ENCODE assay signal across 10 mouse cellular contexts in the genomic region with DNA sequence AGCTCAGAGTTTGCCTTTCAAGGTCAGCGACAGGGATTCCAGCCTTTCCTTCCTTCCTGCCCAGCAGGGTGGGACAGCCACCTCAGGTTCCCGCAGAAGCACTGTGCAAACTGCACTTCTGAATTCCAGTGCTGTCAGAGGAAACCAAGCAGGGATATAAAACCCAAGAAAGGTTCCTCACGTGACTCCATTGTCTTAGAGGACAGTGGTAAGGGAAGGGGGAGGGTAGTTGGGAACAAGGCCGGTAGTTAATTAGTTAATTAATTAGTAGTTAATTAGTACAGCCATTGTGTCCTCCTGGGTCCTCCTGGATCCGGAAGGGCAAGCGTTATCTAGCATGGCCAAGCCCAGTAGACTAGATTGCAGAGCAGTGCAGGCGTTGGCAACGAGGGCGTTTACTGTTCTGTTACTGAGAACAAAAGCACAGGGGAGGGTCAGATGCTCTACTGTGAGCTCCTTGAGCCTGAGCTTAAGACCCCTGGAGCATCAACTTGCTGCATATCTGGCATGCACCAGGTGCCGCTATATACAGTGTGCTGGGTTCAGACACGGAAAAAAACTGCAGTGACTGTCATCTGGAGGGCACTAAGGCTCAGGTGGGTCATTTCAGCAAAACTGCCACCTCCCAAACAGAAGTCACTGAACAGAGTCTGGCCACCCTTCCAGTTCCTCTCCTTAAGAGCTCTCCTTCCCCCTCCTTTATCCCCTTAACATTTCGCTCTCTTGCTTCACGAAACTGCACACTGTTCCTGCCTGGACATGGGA.
A peak's percentile ranks its signal among the peaks of the same experiment; 100 is the strongest.
DNase-seq lines count a peak whose midpoint lies in the region; ATAC-seq and TF ChIP-seq lines count a peak whose summit lies in the region.
"Had no signal": no experiment of that assay in that cellular context is flagged by ENCODE, and none has a peak within 500 bp of the region (broad histone marks: within the 10 kb centered on the region; RNA-seq: fewer than 3 reads in every experiment).

No protein-coding gene starts in this region.

- H3K4me2 ChIP-seq in heart, embryonic 13.5 days = peak overlapping the region; percentile 31

- H3K4me3 ChIP-seq in heart, adult 2 months = no peak overlapping the region
- H3K4me3 ChIP-seq in heart, embryonic 13.5 days = peak overlapping the region; percentile 14; the same call in 1 of the 2 replicates
- no peak overlapping the region for H3K4me3 ChIP-seq in limb, embryonic 10.5 days
- peak overlapping the region; percentile 10; the same call in 1 of the 2 replicates for H3K4me3 ChIP-seq in small intestine, adult 2 months (ENCODE audit: low read depth, low read length)
- H3K4me3 ChIP-seq: erythroblast, embryonic 14.5 days had no signal

- no peaks in the 10 kb centered on the region for H3K36me3 ChIP-seq in heart, adult 2 months (ENCODE audit: control insufficient read depth, insufficient read depth, low read length)
- H3K36me3 ChIP-seq in heart, embryonic 13.5 days = peaks cover 53% of the 10 kb centered on the region
- H3K36me3 ChIP-seq in limb, embryonic 10.5 days = peaks cover 39% of the 10 kb centered on the region
- no peaks in the 10 kb centered on the region for H3K36me3 ChIP-seq in small intestine, adult 2 months (ENCODE audit: control insufficient read depth, insufficient read depth, low read length)

- H3K4me1 ChIP-seq in heart, adult 2 months (ENCODE audit: control insufficient read depth, insufficient read depth, low read length) = peaks cover 10% of the 10 kb centered on the region
- peaks cover 57% of the 10 kb centered on the region for H3K4me1 ChIP-seq in heart, embryonic 13.5 days
- H3K4me1 ChIP-seq in limb, embryonic 10.5 days = peaks cover 12% of the 10 kb centered on the region
- peaks cover 43% of the 10 kb centered on the region for H3K4me1 ChIP-seq in small intestine, adult 2 months (ENCODE audit: control insufficient read depth, insufficient read depth, insufficient read length, low read length)

- TF ChIP-seq EP300 in heart, adult 2 months (IDR thresholded peaks at IDR 0.05; ENCODE audit: insufficient read depth, low read depth, low read length) = 0 out of 2 replicates have a peak, but pooled peaks have one; percentile 10

- no peak overlapping the region for H3K9ac ChIP-seq in heart, adult 2 months (ENCODE audit: low read depth, low read length)
- H3K9ac ChIP-seq in heart, embryonic 13.5 days = peak overlapping the region; percentile 52

- no peaks in the 10 kb centered on the region for H3K9me3 ChIP-seq in heart, embryonic 13.5 days
- H3K9me3 ChIP-seq in limb, embryonic 10.5 days (replicated peaks) = no peaks in the 10 kb centered on the region

- no peaks in the 10 kb centered on the region for H3K79me2 ChIP-seq in heart, adult 2 months (replicated peaks; ENCODE audit: control insufficient read depth, insufficient read depth, low read length)

- WGBS in heart, adult 2 months = 35% methylated on average over 13 of the region's 13 CpGs
- 34% methylated on average over 13 of the region's 13 CpGs for WGBS in heart, embryonic 13.5 days
- WGBS in limb, embryonic 10.5 days = 51% methylated on average over 13 of the region's 13 CpGs
- WGBS in small intestine, adult 2 months = 26% methylated on average over 13 of the region's 13 CpGs

- TF ChIP-seq CTCF in heart, adult 2 months (IDR thresholded peaks at IDR 0.05) = no peak
- no peak for TF ChIP-seq CTCF in small intestine, adult 2 months (IDR thresholded peaks at IDR 0.05; ENCODE audit: extremely low read depth, insufficient read length, insufficient replicate concordance, low read depth, low read length)

- ATAC-seq in heart, embryonic 13.5 days (ENCODE audit: extremely low read depth, insufficient number of reproducible peaks, low FRiP score, low TSS enrichment) = no peak

- H3K27me3 ChIP-seq in heart, adult 2 months (ENCODE audit: control insufficient read depth, insufficient read depth, low read length) = no peaks in the 10 kb centered on the region
- H3K27me3 ChIP-seq in heart, embryonic 13.5 days (replicated peaks) = no peaks in the 10 kb centered on the region
- no peaks in the 10 kb centered on the region for H3K27me3 ChIP-seq in limb, embryonic 10.5 days (ENCODE audit: low read depth, poor library complexity, severe bottlenecking)
- H3K27me3 ChIP-seq in small intestine, adult 2 months (ENCODE audit: control insufficient read depth, insufficient read depth, low read length) = no peaks in the 10 kb centered on the region
- H3K27me3 ChIP-seq: CH12.LX had no signal

- DNase-seq in heart, adult 2 months = peak in 1 of 2 experiments; percentile 36
- no peak for DNase-seq in heart, postnatal 14 days
- DNase-seq in limb, embryonic 10.5 days (ENCODE audit: low spot score) = no peak
- DNase-seq in ovary, postnatal 36 days (ENCODE audit: low spot score) = no peak
- DNase-seq in right cerebral cortex, postnatal 25 days = no peak
- DNase-seq in layer of hippocampus, adult 18-20 months (ENCODE audit: low spot score in 2 of 2) = no peak

- intact Hi-C loops in heart, adult 2 months (cut with DNase I) = no loop called here
- intact Hi-C loops in heart, postnatal 14 days (cut with DNase I) = no loop called here

- peak overlapping the region; percentile 38 for H3K27ac ChIP-seq in heart, adult 2 months
- H3K27ac ChIP-seq in heart, embryonic 13.5 days (replicated peaks) = peak overlapping the region; percentile 73
- H3K27ac ChIP-seq in limb, embryonic 10.5 days = peak overlapping the region; percentile 14; the same call in 1 of the 2 replicates
- H3K27ac ChIP-seq in small intestine, adult 2 months (ENCODE audit: insufficient read depth, low read depth, low read length) = peak overlapping the region; percentile 74

- no peak for TF ChIP-seq POLR2A in heart, adult 2 months (IDR thresholded peaks at IDR 0.05; ENCODE audit: insufficient read depth, low read depth, low read length)
- 0 out of 2 replicates have a peak, but pooled peaks have one; percentile 11 for TF ChIP-seq POLR2A in small intestine, adult 2 months (IDR thresholded peaks at IDR 0.05; ENCODE audit: low read depth, low read length)

Comparison
In these comparisons a context has a peak if more than half of its experiments do, and no peak if none do; other contexts are left out.
1. H3K4me3 ChIP-seq: peak in heart, embryonic 13.5 days (single experiment) and small intestine, adult 2 months (single experiment); none in heart, adult 2 months (single experiment) and limb, embryonic 10.5 days (single experiment).
2. H3K27ac ChIP-seq: peak in every context shown above with its lines; median percentile 74 in small intestine, adult 2 months; 73 in heart, embryonic 13.5 days; 38 in heart, adult 2 months; 14 in limb, embryonic 10.5 days.